Mouse (Mus musculus) thymus, postnatal 0 days (tissue): ENCODE results near the gene Apoa4. TPM values are rescaled to one million over a fixed set of nuclear protein-coding genes. Genes with fewer than 3 reads are reported as not detected.

Source experiments
- DNase-seq: peaks from one replicate; pipeline ENCODE4 v3.0.0-alpha.2; 2015; ENCODE audit warnings: low spot score
- polyA plus RNA-seq: library from polyadenylated mRNA; unstranded; fragments of >200 nt; fragmentation: Nextera tagmentation; extraction: Ambion mirVana; gene quantifications from 2 replicates; pipeline ENCODE4 v1.2.1, GENCODE M21; 2015

Apoa4 gene
- 2.9 TPM in 2 replicates for polyA plus RNA-seq

DNA sequence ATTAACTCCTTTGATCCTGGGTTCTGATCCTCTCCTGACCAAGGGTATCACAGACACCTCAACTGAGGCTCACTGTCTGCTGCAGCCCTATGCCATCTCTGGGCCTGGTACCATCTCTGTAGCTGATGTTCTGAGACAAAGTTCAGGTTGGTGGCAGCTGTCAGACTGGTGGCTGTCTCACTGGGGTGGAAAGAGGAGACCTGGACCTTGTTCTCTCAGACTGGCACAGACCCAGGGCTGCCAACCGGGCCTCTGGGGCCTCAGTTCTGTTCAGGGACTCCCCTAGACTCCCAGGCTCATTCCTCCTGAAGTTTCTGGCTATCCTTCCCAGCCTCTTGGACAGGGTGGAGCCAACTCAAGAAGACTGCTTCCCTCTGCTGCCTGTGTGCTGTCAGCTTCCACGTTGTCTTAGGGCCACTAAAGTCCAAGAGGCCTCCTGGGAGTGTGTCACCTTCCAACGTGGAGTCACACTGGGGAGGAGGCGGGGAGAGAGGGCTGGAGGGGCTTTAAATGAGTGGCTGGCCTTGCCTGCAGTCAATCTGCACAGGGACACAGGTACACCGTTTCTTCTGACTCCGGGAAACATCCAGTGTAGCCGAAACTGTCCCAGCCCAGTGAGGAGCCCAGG, at the start of gene Apoa4:
Apoa4 (plus strand) TSS at position 171 of the 628 bp plus-strand sequence.
- DNase-seq = no peak

- no peak for DNase-seq
Observed at GRCm38 (mm10) chr9:46191234-46191633, 49.3 kb upstream of the Apoa4 start.

DNA sequence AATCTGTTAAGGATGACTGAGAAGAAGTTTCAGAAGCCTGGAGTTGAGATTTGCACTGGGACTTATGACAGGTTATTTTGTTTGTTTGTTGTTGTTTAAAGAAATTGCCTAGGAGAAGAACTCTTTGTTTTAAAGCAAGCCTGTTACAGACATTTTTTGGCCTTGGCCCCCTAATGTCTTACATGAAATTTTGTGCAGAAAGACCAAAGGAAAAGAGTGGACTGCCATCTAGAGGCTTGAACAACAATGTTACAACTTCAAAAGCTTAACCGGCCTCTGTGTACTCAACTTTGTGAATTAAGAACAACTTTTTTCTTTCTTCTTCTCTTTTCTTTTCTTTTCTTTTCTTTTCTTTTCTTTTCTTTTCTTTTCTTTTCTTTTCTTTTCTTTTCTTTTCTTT, 48.9 kb upstream of the Apoa4 start:
- peak; percentile 69 for DNase-seq

GRCm38 (mm10) chr9:46192642-46193041, 47.9 kb upstream of the Apoa4 start:
- no peak for DNase-seq

GRCm38 (mm10) chr9:46194809-46195208, 45.7 kb upstream of the Apoa4 start:
- no peak for DNase-seq

GRCm38 (mm10) chr9:46196699-46197169, 43.8 kb upstream of the Apoa4 start:
- no peak for DNase-seq

DNA sequence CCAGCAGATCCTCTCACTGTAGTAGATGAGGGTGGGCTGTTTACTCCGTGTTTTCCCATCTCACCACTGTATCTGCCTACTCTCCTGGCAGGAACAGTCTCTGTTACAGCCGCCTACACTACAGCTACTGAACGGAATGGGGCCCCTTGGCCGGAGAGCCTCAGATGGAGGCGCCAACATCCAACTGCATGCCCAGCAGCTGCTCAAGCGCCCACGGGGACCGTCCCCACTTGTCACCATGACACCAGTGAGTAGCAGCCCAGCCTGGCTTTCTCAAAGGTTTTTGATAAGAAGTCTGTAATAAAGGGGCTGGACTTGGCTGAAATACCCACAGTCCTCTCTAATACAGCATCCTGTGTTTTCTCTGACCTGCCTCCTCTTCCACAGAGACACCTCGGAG, 42.0 kb upstream of the Apoa4 start:
- DNase-seq = no peak

- DNase-seq = no peak
Observed at GRCm38 (mm10) chr9:46198936-46199335, 41.6 kb upstream of the Apoa4 start.

- no peak for DNase-seq
Observed at GRCm38 (mm10) chr9:46199609-46200008, 40.9 kb upstream of the Apoa4 start.

DNA sequence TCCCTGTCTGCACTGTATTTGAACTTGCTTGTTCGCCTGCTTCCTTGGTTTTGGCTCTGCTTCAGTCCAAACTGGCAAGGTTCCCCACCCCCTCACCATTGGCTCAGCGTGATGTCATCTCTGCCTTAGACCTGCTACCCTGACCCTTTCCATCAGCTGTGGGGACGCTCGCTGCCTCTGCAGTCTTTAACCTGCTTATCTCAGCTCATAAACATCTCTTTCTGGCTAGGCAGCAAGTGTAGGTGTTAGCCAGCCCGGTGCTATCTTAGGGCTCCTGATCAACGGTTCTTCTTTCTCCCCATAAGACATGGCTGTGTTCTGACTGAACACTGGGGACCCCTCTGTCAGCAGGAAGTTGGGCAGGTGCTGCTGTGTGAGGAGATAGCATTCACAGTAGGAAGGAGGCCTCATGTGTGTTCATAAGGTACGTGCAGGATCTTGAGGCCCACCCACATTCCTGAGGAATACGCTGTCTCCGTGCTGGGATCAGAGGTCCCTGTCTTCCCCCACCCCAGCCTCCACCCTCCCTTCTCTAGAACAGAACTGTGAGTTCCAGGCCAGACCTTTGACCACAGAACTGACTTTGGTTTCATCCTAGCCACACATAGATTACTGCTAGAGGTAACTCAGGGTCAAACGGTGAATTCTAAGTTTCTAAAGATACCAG, 33.5 kb upstream of the Apoa4 start:
- no peak for DNase-seq

DNA sequence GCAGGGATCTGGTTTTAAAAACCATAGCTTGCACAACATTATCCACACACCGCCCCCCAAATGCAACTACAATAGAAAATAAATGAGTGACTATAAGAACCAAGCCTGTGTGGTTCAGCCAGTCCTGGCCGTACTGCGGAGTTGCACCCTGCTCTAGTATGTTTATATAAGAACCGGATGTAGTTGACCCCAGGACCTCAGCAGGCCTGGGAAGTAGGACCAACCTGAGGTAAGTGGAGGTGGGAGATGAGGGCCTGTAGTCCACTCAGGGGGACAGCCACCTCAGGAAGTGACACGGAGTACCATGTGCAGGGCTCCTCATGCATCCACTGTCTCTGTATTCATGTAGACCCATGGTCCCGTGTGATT, 33.0 kb upstream of the Apoa4 start:
- no peak for DNase-seq

- DNase-seq = no peak
Observed at GRCm38 (mm10) chr9:46208401-46208974, 32.0 kb upstream of the Apoa4 start.

GRCm38 (mm10) chr9:46210473-46210872, 30.0 kb upstream of the Apoa4 start:
- DNase-seq = no peak

DNA sequence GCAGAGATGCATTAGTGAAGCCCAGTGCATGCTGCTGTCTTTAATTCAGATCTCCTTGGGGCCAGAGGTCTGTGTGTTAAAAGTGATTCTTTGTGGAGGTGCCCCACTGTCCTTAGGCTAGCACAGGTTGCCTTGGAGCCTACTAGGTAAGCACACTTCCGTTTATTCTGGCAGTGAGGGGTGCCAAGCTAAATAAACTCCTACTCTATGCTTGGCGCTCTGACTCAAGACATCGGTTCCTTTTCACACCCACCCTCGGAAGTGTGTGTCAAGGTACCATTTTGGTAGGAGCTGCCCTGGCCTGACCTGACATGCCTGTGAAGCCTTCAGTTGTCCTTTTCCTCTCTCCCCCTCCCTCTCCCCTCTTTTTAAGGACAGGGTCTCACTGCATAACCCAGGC, 26.2 kb upstream of the Apoa4 start:
- DNase-seq = no peak

DNA sequence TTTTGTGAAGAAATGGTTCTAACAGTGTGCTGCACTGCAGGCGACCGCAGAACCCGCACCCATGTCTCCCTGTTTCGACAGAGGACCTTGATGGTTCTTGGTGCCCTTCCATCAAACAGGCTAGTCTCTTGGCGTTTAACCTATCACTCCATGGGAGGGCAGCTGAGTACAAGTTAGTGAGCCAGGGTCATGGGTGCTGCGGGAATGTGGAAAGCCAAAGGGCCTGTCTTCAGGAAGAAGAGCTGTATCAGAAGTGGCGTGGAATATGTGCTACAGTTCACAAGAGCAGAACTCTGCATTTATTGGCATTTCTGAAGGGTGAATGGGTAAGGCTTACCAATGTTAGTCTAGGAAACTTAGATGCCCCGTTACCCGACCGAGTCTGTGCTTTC, 25.6 kb upstream of the Apoa4 start:
- DNase-seq = no peak

DNA sequence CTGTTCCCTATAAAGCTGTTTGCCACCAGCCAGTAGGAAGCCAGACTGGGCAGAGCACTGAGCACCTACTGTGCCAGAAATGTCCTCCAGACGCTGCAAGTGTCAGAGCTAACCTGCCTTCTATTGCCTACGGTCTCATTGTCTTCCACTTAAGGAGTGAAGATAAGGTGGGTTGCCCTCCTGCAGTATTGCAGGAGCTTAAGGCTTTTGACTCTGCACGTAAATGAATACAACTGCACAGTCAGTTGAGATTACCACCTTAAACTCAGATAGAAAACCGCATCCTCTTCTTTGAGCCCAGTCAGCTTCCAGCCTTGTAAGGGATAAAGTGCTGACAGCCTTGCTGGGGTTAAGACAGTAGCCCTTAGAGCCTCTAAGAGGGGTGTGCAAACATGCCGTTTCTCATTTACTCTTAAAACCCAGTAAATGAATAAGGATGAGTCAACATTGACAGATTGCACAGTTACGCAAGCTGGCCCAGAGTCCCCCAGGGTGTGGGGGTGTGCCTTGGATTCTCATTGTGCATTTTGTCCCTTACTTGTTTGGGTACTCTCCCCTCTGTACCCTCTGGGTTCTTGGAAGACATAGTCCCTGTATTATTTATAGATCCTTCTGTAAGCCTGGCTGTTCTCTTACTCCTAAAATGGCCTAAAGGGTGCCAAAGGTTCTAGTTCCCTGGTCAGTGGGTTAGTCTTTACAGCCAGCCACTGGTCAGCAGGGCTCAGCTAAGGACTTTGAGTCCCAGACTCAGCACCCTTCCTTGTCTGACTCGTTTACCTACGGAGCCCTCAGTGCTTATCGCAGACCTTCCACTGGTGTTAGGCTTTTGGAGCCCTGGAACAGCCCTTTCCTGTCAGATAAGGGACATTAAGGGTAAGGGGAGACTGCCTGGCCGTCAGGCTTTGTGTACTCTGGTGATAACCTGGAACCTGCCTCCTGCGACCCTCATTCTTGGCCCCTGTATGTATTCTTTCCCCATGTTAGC, 24.9 kb upstream of the Apoa4 start:
- no peak for DNase-seq

DNA sequence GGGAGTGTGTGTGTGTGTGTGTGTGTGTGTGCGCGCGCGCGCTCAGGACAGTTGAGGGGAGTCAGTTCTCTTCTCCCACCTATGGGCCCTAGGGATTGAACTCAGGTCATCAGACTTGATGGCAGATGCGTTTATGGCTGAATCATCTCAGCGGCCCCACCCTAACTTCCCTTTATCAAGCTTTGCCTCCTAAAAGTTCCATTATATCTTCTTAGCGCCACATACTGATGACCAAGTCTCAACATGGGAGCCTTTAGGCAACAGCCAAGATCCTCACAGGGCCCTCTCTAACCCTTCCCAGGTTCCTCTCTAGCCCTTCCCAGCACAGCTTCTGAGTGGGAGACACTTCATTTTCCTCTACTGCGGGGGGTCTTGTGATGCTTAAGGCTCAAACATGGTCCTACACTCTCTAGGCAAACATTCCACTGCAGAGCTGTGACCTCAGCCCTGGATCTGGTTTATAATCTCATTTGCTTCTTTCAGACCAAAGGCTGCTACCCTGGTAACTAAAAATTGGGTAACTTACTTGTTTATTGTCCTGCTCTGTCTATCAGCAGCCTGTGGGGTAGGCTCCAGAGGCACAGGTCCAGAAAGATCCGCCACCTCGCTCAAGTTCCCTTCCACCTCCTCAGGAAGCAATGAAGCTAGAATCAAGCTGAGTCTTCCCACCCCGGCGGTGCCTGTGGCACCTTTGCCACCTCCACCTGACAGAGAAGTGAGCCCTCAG, 23.6 kb upstream of the Apoa4 start:
- DNase-seq = no peak

- DNase-seq = no peak
Observed at GRCm38 (mm10) chr9:46218176-46218575, 22.3 kb upstream of the Apoa4 start.

- no peak for DNase-seq
Observed at GRCm38 (mm10) chr9:46223090-46223489, 17.4 kb upstream of the Apoa4 start.

DNA sequence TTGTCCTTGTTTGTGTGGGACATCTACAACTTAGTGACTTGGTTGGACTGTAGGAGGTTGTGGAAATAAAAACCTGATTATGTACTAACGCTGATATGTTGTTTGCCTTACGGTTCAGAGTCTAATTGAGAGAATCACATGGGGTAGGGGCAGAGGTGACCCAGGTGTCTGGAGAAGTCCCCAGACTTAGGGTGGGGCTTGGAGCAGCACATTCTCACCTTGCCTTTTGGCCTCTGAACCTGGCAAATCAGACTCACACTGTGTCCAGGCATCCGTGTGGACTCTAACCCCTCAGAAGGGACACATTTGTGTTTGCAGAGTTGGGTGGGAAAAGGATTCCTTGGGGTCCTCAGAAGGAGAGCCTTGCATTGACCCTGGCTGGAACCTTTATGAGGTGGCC, 16.4 kb upstream of the Apoa4 start:
- no peak for DNase-seq
